Mouse (Mus musculus) cerebellum, postnatal 36 days (tissue): ENCODE data around the gene Ccdc153.

Experiments
- DNase-seq, 2 experiments: peaks; one replicate each; pipeline ENCODE4 v3.0.0; 2021 to 2022; ENCODE audit warnings: mixed read lengths in 2 of 2

The Ccdc153 gene

DNA sequence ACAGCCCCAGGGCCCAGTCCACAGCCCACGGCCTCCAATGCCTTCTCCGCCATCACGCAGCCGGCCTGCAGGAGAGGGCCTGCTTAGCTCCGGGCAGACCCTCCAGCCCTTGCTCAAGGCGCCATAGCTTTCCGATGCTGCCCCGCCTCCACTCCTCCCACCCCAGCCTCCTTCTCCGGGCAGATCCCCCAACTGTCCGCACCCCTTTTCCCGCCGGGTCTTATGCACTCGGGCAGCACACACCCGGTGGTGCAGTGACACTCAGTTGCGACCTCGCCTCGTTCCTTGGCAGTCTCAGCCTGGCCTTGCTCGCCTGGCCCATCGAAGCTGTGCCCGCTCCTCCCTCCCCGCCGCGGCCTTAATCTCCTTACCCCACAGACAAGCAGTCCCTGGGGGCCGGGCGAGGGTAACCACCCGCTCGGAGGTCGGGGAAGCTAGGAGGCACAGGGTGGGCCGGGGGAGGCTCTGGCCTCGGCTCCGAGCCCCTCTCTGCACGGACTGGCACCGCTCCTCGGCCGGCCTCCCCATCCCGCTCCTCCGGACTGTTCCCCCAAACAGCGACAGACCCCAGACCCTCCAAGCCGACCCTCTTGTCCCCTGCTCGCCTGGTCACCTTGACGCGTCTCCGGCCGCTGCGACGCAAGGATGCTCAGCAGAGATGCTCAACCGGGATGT lies 47.1 kb downstream of the Ccdc153 start:
- peak; percentile 43 to 48 for DNase-seq

- peak; percentile 65 to 69 for DNase-seq
Observed at GRCm38 (mm10) chr9:44288076-44288958, 47.8 kb downstream of the Ccdc153 start, which contains the start of gene Abcg4. Gene Abcg4 (minus strand): TSS chr9:44288615.

DNA sequence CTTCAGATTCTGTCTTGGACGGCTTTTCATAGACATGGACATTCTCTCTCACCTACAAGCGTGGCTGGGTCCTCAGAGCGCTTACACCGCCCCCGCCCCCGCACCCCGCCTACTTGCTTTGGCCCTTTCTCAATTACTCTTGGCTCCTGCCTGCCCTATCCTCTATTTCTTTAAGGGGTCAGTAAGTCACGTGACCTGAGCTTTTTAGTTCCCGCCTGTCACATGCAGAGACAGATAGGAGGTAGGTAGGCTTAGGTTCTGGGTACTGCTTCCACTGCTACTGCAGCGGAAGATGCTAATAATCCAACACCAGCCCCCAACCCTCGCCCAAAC lies 48.4 kb downstream of the Ccdc153 start:
- DNase-seq = peak in 1 of 2 experiments; percentile 34

- DNase-seq = peak; percentile 57 to 60
Observed at GRCm38 (mm10) chr9:44292490-44292889, 52.0 kb downstream of the Ccdc153 start.
